Mouse (Mus musculus) MEL (cell line): ENCODE measurements at regions not wholly inside any gene's neighbourhood (a gene's known extent, or its start where the extent isn't known, plus 50 kb on each side); places are given as distances from the start of the nearest gene placed in this dataset.

Experiments used
- DNase-seq: peaks from one replicate; pipeline ENCODE4 v3.0.0; 2011; ENCODE audit warnings: low read depth, low spot score
- H3K27ac ChIP-seq: 2 replicates; pipeline ENCODE4 v1.5.1; 2012; ENCODE audit warnings: low read depth, mild to moderate bottlenecking, control low read depth, low read length, moderate library complexity; ENCODE audit not compliant: control insufficient read depth
- H3K27me3 ChIP-seq, 2 experiments: fragments of 150-350 bp in 1 of 2; sonication (generic) in 1 of 2; 2 replicates each; pipeline ENCODE4 v1.6.1; 2012; ENCODE audit warnings: low read length in 2 of 2, mild to moderate bottlenecking in 2 of 2, improper control_type of control experiment in 1 of 2, moderate library complexity in 1 of 2; ENCODE audit not compliant: insufficient read depth in 2 of 2, control insufficient read depth in 1 of 2
- H3K36me3 ChIP-seq, 2 experiments: 2 replicates each; pipeline ENCODE4 v1.6.1; 2012 to 2014; ENCODE audit warnings: low read length in 2 of 2, improper control_type of control experiment in 1 of 2, inconsistent platforms in 1 of 2, mild to moderate bottlenecking in 1 of 2; ENCODE audit not compliant: insufficient read depth in 2 of 2, control insufficient read depth in 1 of 2
- H3K4me1 ChIP-seq, 2 experiments: fragments of 150-350 bp in 1 of 2; sonication (generic) in 1 of 2; 2 replicates each; pipeline ENCODE4 v1.6.1; 2012; ENCODE audit warnings: low read length in 2 of 2, improper control_type of control experiment in 1 of 2, mild to moderate bottlenecking in 1 of 2; ENCODE audit not compliant: insufficient read depth in 2 of 2, control insufficient read depth in 1 of 2
- H3K4me3 ChIP-seq, 2 experiments: fragments of 150-350 bp in 1 of 2; sonication (generic) in 1 of 2; 2 replicates each; pipeline ENCODE4 v1.5.1; 2012; ENCODE audit warnings: low read depth in 2 of 2, low read length in 2 of 2, mild to moderate bottlenecking in 2 of 2, moderate library complexity in 2 of 2, control low read depth in 1 of 2, improper control_type of control experiment in 1 of 2; ENCODE audit not compliant: control insufficient read depth in 1 of 2, insufficient read depth in 1 of 2
- H3K79me2 ChIP-seq: 2 replicates; pipeline ENCODE4 v1.6.1; 2012; ENCODE audit warnings: mild to moderate bottlenecking, low read length, moderate library complexity; ENCODE audit not compliant: control insufficient read depth, poor library complexity, insufficient read depth
- H3K9ac ChIP-seq: 2 replicates; pipeline ENCODE4 v1.6.1; 2012; ENCODE audit warnings: low read depth, mild to moderate bottlenecking, control low read depth, low read length, moderate library complexity; ENCODE audit not compliant: control insufficient read depth, poor library complexity, severe bottlenecking
- H3K9me3 ChIP-seq: fragments of 150-350 bp; sonication (generic); replicated peaks from 2 replicates; pipeline ENCODE4 v1.6.1; 2012; ENCODE audit warnings: mild to moderate bottlenecking, low read length, improper control_type of control experiment, moderate library complexity; ENCODE audit not compliant: insufficient read depth
- BHLHE40 ChIP-seq: IDR thresholded peaks from 2 replicates; pipeline ENCODE4 v1.6.1; 2012; ENCODE audit warnings: low read depth, mild to moderate bottlenecking, inconsistent platforms, low read length, improper control_type of control experiment, borderline replicate concordance
- CHD1 ChIP-seq: IDR thresholded peaks from 2 replicates; pipeline ENCODE4 v1.6.1; 2012; ENCODE audit warnings: low read depth, mild to moderate bottlenecking, inconsistent platforms, low read length, improper control_type of control experiment
- CTCF ChIP-seq, 3 experiments: IDR thresholded peaks in 2 of 3; conservative IDR thresholded peaks in 1 of 3; 2 replicates each; pipeline ENCODE4 v1.5.1; 2011 to 2012; ENCODE audit warnings: low read length in 3 of 3, low read depth in 2 of 3, mild to moderate bottlenecking in 2 of 3, improper control_type of control experiment in 1 of 3, inconsistent platforms in 1 of 3, mixed read lengths in 1 of 3, moderate library complexity in 1 of 3; ENCODE audit not compliant: control insufficient read depth in 1 of 3, insufficient read depth in 1 of 3, poor library complexity in 1 of 3, severe bottlenecking in 1 of 3
- E2F4 ChIP-seq: IDR thresholded peaks from 2 replicates; pipeline ENCODE4 v1.6.1; 2011; ENCODE audit warnings: low read depth, low read length, improper control_type of control experiment, borderline replicate concordance
- ELF1 ChIP-seq: IDR thresholded peaks from 2 replicates; pipeline ENCODE4 v1.6.1; 2014; ENCODE audit warnings: low read depth, mild to moderate bottlenecking, inconsistent platforms, low read length, improper control_type of control experiment, moderate library complexity
- GABPA ChIP-seq: IDR thresholded peaks from 2 replicates; pipeline ENCODE4 v1.6.1; 2012; ENCODE audit warnings: low read depth, mild to moderate bottlenecking, inconsistent platforms, low read length, improper control_type of control experiment, moderate library complexity
- GATA1 ChIP-seq: IDR thresholded peaks from 2 replicates; pipeline ENCODE4 v1.6.1; 2011; ENCODE audit warnings: low read depth, low read length, improper control_type of control experiment
- HCFC1 ChIP-seq: IDR thresholded peaks from 2 replicates; pipeline ENCODE4 v1.6.1; 2012; ENCODE audit warnings: low read depth, mild to moderate bottlenecking, inconsistent platforms, low read length, improper control_type of control experiment, moderate library complexity
- MAX ChIP-seq: IDR thresholded peaks from 2 replicates; pipeline ENCODE4 v1.6.1; 2011; ENCODE audit warnings: low read length, improper control_type of control experiment
- MAZ ChIP-seq: IDR thresholded peaks from 2 replicates; pipeline ENCODE4 v1.6.1; 2012; ENCODE audit warnings: low read depth, mild to moderate bottlenecking, inconsistent platforms, low read length, improper control_type of control experiment
- MEF2A ChIP-seq: IDR thresholded peaks from 2 replicates; pipeline ENCODE4 v1.6.1; 2014; ENCODE audit warnings: low read depth, mild to moderate bottlenecking, inconsistent platforms, low read length, improper control_type of control experiment; ENCODE audit not compliant: poor library complexity, insufficient replicate concordance, severe bottlenecking; ENCODE audit errors: extremely low read depth
- MYB ChIP-seq: IDR thresholded peaks from 2 replicates; pipeline ENCODE4 v1.6.1; 2011; ENCODE audit warnings: mild to moderate bottlenecking, low read depth, low read length, improper control_type of control experiment
- RCOR1 ChIP-seq: IDR thresholded peaks from 2 replicates; pipeline ENCODE4 v1.6.1; 2012; ENCODE audit warnings: low read depth, mild to moderate bottlenecking, inconsistent platforms, low read length, improper control_type of control experiment
- TAL1 ChIP-seq: IDR thresholded peaks from 2 replicates; pipeline ENCODE4 v1.6.1; 2012; ENCODE audit warnings: mild to moderate bottlenecking, inconsistent platforms, low read length, moderate library complexity, mixed read lengths
- UBTF ChIP-seq: IDR thresholded peaks from 2 replicates; pipeline ENCODE4 v1.6.1; 2012; ENCODE audit warnings: low read depth, mild to moderate bottlenecking, inconsistent platforms, low read length, improper control_type of control experiment, moderate library complexity, borderline replicate concordance; ENCODE audit not compliant: insufficient read depth
- ZC3H11A ChIP-seq: IDR thresholded peaks from 2 replicates; pipeline ENCODE4 v1.6.1; 2012; ENCODE audit warnings: low read depth, mild to moderate bottlenecking, inconsistent platforms, low read length, improper control_type of control experiment

DNA sequence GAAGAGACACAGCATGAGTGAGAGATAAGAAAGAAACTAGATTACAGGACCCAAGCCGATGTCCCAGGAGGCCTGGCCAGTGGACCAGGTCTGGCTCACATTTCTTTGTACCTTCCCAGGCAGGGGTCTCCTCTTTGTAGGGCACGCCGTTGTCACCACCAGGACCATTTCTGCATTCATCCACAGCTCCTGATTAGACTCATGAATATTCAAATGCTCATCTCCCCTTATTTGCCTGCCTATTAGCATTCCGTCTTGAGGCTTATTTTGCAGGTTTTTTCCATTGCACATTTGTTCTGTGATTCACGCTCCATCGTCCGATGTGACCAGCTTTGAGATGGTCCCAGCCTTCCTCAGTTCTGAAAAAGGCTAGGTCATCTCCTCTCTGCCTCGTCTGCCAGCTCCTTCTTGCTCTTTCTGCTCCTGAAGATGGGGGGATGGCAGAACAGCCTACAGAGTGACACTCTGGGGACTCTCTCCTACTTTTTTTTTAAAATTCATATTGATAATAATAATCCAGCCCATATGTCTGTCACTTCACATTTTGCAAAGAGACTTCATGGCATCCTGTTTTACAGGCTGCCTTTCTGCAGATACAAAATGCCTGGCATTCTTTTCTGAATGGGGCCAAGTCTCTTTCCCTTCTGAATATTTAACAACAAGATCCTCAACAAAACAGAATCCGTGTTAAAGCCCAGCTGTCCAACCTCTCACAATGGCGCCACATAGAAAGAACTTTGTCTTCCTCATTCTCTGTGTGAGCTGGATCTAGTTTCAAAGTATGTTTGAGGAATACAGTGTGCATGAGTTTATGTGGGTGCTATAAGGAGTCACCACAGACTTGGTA lies 136.0 kb upstream of the Cdh13 start:
- Histone ChIP-seq H3K4me1 (no peaks in the 10 kb centered on the region), H3K4me3 (no peak overlapping the region)

GRCm38 (mm10) chr8:118144546-118144945 lies 139.0 kb upstream of the Cdh13 start:
- Histone ChIP-seq H3K27ac (no peak overlapping the region), H3K27me3 (no peaks in the 10 kb centered on the region), H3K79me2 (no peaks in the 10 kb centered on the region), H3K9me3 (no peaks in the 10 kb centered on the region), H3K36me3 (no peaks in the 10 kb centered on the region), H3K4me1 (no peaks in the 10 kb centered on the region), H3K4me3 (no peak overlapping the region), H3K9ac (no peak overlapping the region)
- no peak for DNase-seq
- TF ChIP-seq GABPA, result no peak
- no peak for TF ChIP-seq ZC3H11A

More for the DNA sequence above, 136.0 kb upstream of the Cdh13 start:
- DNase-seq, result no peak
- Histone ChIP-seq H3K9ac (no peak overlapping the region), H3K79me2 (no peaks in the 10 kb centered on the region), H3K27me3 (no peaks in the 10 kb centered on the region), H3K36me3 (no peaks in the 10 kb centered on the region), H3K9me3 (no peaks in the 10 kb centered on the region), H3K27ac (no peak overlapping the region)
- TF ChIP-seq MYB (no peak), GATA1 (no peak), CTCF (IDR thresholded peaks at IDR 0.05 in 2 of 3, conservative IDR thresholded peaks at IDR 0.05 in 1 of 3; ENCODE audit: control insufficient read depth in 1 of 3, insufficient read depth in 1 of 3, low read depth in 2 of 3, low read length in 3 of 3, poor library complexity in 1 of 3, severe bottlenecking in 1 of 3) (no peak), MAX (no peak), ELF1 (no peak), E2F4 (no peak), UBTF (no peak), CHD1 (no peak), BHLHE40 (no peak)

- no peaks in the 10 kb centered on the region for H3K4me1 ChIP-seq
- no peak for DNase-seq
- no peaks in the 10 kb centered on the region for H3K27me3 ChIP-seq
- H3K27ac ChIP-seq, result no peak overlapping the region
- no peak overlapping the region for H3K9ac ChIP-seq
- no peaks in the 10 kb centered on the region for H3K36me3 ChIP-seq
- no peaks in the 10 kb centered on the region for H3K9me3 ChIP-seq
- TF ChIP-seq HCFC1 (no peak), RCOR1 (no peak), MAX (no peak), CHD1 (no peak), TAL1 (no peak), MAZ (no peak), MEF2A (no peak), ELF1 (no peak)
- H3K4me3 ChIP-seq, result no peak overlapping the region
- H3K79me2 ChIP-seq, result no peaks in the 10 kb centered on the region
Observed at GRCm38 (mm10) chr8:118142311-118142710, 141.2 kb upstream of the Cdh13 start.
